14 mouse cellular contexts compared by ENCODE assay signal in genomic region chr19:53780752-53781602, GRCm38 (mm10).
DNase-seq lines count a peak whose midpoint lies in the region; ATAC-seq and TF ChIP-seq lines count a peak whose summit lies in the region.
"Had no signal": no experiment of that assay in that cellular context is flagged by ENCODE, and none has a peak within 500 bp of the region (broad histone marks: within the 10 kb centered on the region; RNA-seq: fewer than 3 reads in every experiment).

No protein-coding gene starts in this region.

- H3K27me3 ChIP-seq in embryonic facial prominence, embryonic 14.5 days (replicated peaks; ENCODE audit: control insufficient read depth, insufficient read depth, low read length), result no peaks in the 10 kb centered on the region
- peaks cover 5% of the 10 kb centered on the region; the same call in 1 of the 2 replicates for H3K27me3 ChIP-seq in embryonic facial prominence, embryonic 10.5 days (replicated peaks; ENCODE audit: low read depth, poor library complexity, severe bottlenecking)
- H3K27me3 ChIP-seq in liver, adult 2 months (ENCODE audit: control insufficient read depth, insufficient read depth, low read length), result no peaks in the 10 kb centered on the region
- H3K27me3 ChIP-seq in lung, embryonic 14.5 days (ENCODE audit: insufficient read depth, low read length), result no peaks in the 10 kb centered on the region
- H3K27me3 ChIP-seq in midbrain, embryonic 14.5 days (ENCODE audit: control insufficient read depth, insufficient read depth, low read length), result no peaks in the 10 kb centered on the region
- H3K27me3 ChIP-seq in neural tube, embryonic 15.5 days (replicated peaks), result no peaks in the 10 kb centered on the region
- H3K27me3 ChIP-seq: liver, embryonic 15.5 days had no signal

- no peak overlapping the region for H3K4me2 ChIP-seq in embryonic facial prominence, embryonic 14.5 days (ENCODE audit: low read depth, low read length)
- no peak overlapping the region for H3K4me2 ChIP-seq in lung, embryonic 14.5 days
- H3K4me2 ChIP-seq in midbrain, embryonic 14.5 days (ENCODE audit: low read length), result no peak overlapping the region
- no peak overlapping the region for H3K4me2 ChIP-seq in neural tube, embryonic 15.5 days
- H3K4me2 ChIP-seq: liver, embryonic 15.5 days had no signal

- H3K9ac ChIP-seq in embryonic facial prominence, embryonic 14.5 days (ENCODE audit: low read depth, low read length), result no peak overlapping the region
- H3K9ac ChIP-seq in liver, adult 2 months (ENCODE audit: low read depth, low read length), result peak overlapping the region; percentile 12; the same call in 1 of the 2 replicates
- H3K9ac ChIP-seq in lung, embryonic 14.5 days, result no peak overlapping the region
- no peak overlapping the region for H3K9ac ChIP-seq in midbrain, embryonic 14.5 days (replicated peaks; ENCODE audit: low read length)
- no peak overlapping the region for H3K9ac ChIP-seq in neural tube, embryonic 15.5 days (replicated peaks)
- H3K9ac ChIP-seq: forebrain, postnatal 0 days; liver, embryonic 15.5 days had no signal

- TF ChIP-seq CTCF in liver, adult 2 months (IDR thresholded peaks at IDR 0.05; ENCODE audit: low read depth, low read length), result no peak
- no peak for TF ChIP-seq CTCF in lung, embryonic 14.5 days (IDR thresholded peaks at IDR 0.05; ENCODE audit: low read depth)

- DNase-seq in embryonic facial prominence, embryonic 14.5 days (ENCODE audit: low spot score), result peak; percentile 46
- DNase-seq in embryonic facial prominence, embryonic 10.5 days (ENCODE audit: low spot score), result no peak
- DNase-seq in liver, adult 2 months (ENCODE audit: extremely low read depth, low read depth, low spot score), result peak; percentile 85
- DNase-seq in liver, result no peak
- peak; percentile 81 for DNase-seq in lung, embryonic 14.5 days
- DNase-seq in midbrain, embryonic 14.5 days, result no peak
- DNase-seq in testis, postnatal 14 days (ENCODE audit: low spot score), result no peak
- DNase-seq: cerebellum, postnatal 36 days; forebrain, postnatal 0 days; gastrocnemius, postnatal 36 days; right cerebral cortex, postnatal 25 days had no signal

- H3K27ac ChIP-seq in embryonic facial prominence, embryonic 14.5 days (replicated peaks; ENCODE audit: low read depth, low read length), result no peak overlapping the region
- H3K27ac ChIP-seq in embryonic facial prominence, embryonic 10.5 days (replicated peaks), result no peak overlapping the region
- peak overlapping the region; percentile 80 for H3K27ac ChIP-seq in liver, adult 2 months (replicated peaks; ENCODE audit: insufficient read depth, low read depth, low read length)
- H3K27ac ChIP-seq in lung, embryonic 14.5 days (ENCODE audit: low read depth), result peak overlapping the region; percentile 54
- H3K27ac ChIP-seq in midbrain, embryonic 14.5 days (replicated peaks; ENCODE audit: low read depth, low read length), result no peak overlapping the region
- H3K27ac ChIP-seq in neural tube, embryonic 15.5 days (replicated peaks), result no peak overlapping the region

- peak; percentile 50; the same call in 1 of the 2 replicates for ATAC-seq in embryonic facial prominence, embryonic 14.5 days (ENCODE audit: low read depth)
- peak; percentile 71 for ATAC-seq in lung, embryonic 14.5 days (ENCODE audit: insufficient read depth)
- ATAC-seq in midbrain, embryonic 14.5 days (ENCODE audit: low FRiP score, low TSS enrichment), result no peak
- no peak for ATAC-seq in neural tube, embryonic 15.5 days (ENCODE audit: low FRiP score)
- ATAC-seq: forebrain, postnatal 0 days; intestine, embryonic 16.5 days had no signal

- 0 out of 2 replicates have a peak, but pooled peaks cover 3% of the 10 kb centered on the region for H3K4me1 ChIP-seq in embryonic facial prominence, embryonic 14.5 days (ENCODE audit: control insufficient read depth, insufficient read depth, low read length)
- H3K4me1 ChIP-seq in embryonic facial prominence, embryonic 10.5 days, result no peaks in the 10 kb centered on the region
- H3K4me1 ChIP-seq in liver, adult 2 months (ENCODE audit: control insufficient read depth, insufficient read depth, low read length), result peaks cover 11% of the 10 kb centered on the region
- H3K4me1 ChIP-seq in lung, embryonic 14.5 days (ENCODE audit: insufficient read depth), result 0 out of 2 replicates have a peak, but pooled peaks cover 3% of the 10 kb centered on the region
- no peaks in the 10 kb centered on the region for H3K4me1 ChIP-seq in midbrain, embryonic 14.5 days (ENCODE audit: control insufficient read depth, insufficient read depth, low read length)
- no peaks in the 10 kb centered on the region for H3K4me1 ChIP-seq in neural tube, embryonic 15.5 days

- no peak for TF ChIP-seq POLR2A in liver, adult 2 months (IDR thresholded peaks at IDR 0.05; ENCODE audit: extremely low read depth, insufficient read depth, low read length)

- no peaks in the 10 kb centered on the region for H3K9me3 ChIP-seq in embryonic facial prominence, embryonic 14.5 days (ENCODE audit: control insufficient read depth, low read length)
- no peaks in the 10 kb centered on the region for H3K9me3 ChIP-seq in embryonic facial prominence, embryonic 10.5 days
- no peaks in the 10 kb centered on the region for H3K9me3 ChIP-seq in lung, embryonic 14.5 days (ENCODE audit: low read depth, low read length)
- H3K9me3 ChIP-seq in midbrain, embryonic 14.5 days (ENCODE audit: control insufficient read depth, low read length), result no peaks in the 10 kb centered on the region
- no peaks in the 10 kb centered on the region for H3K9me3 ChIP-seq in neural tube, embryonic 15.5 days (replicated peaks)
- H3K9me3 ChIP-seq: liver, embryonic 15.5 days had no signal

- no peaks in the 10 kb centered on the region for H3K79me2 ChIP-seq in liver, adult 2 months (ENCODE audit: control insufficient read depth, insufficient read depth, low read length)

- WGBS in embryonic facial prominence, embryonic 14.5 days, result 66% methylated on average over 9 of the region's 9 CpGs
- WGBS in embryonic facial prominence, embryonic 10.5 days, result 74% methylated on average over 9 of the region's 9 CpGs
- WGBS in liver, adult 2 months, result 11% methylated on average over 9 of the region's 9 CpGs
- WGBS in lung, embryonic 14.5 days, result 35% methylated on average over 9 of the region's 9 CpGs
- 67% methylated on average over 9 of the region's 9 CpGs for WGBS in midbrain, embryonic 14.5 days
- WGBS in neural tube, embryonic 15.5 days, result 79% methylated on average over 9 of the region's 9 CpGs

- H3K4me3 ChIP-seq in embryonic facial prominence, embryonic 14.5 days (ENCODE audit: low read depth, low read length), result no peak overlapping the region
- H3K4me3 ChIP-seq in embryonic facial prominence, embryonic 10.5 days, result no peak overlapping the region
- H3K4me3 ChIP-seq in liver, adult 2 months (ENCODE audit: insufficient read depth, low read depth, low read length), result no peak overlapping the region
- H3K4me3 ChIP-seq in lung, embryonic 14.5 days (ENCODE audit: low read depth, low read length), result no peak overlapping the region
- H3K4me3 ChIP-seq in midbrain, embryonic 14.5 days (replicated peaks; ENCODE audit: low read depth, low read length), result no peak overlapping the region
- H3K4me3 ChIP-seq in neural tube, embryonic 15.5 days (replicated peaks), result no peak overlapping the region
- H3K4me3 ChIP-seq: liver, embryonic 15.5 days had no signal

- no peaks in the 10 kb centered on the region for H3K36me3 ChIP-seq in embryonic facial prominence, embryonic 14.5 days (ENCODE audit: control insufficient read depth, insufficient read depth, low read length)
- no peaks in the 10 kb centered on the region for H3K36me3 ChIP-seq in embryonic facial prominence, embryonic 10.5 days (replicated peaks)
- no peaks in the 10 kb centered on the region for H3K36me3 ChIP-seq in liver, adult 2 months (ENCODE audit: control insufficient read depth, insufficient read depth, low read length)
- H3K36me3 ChIP-seq in lung, embryonic 14.5 days (ENCODE audit: insufficient read depth), result no peaks in the 10 kb centered on the region
- no peaks in the 10 kb centered on the region for H3K36me3 ChIP-seq in midbrain, embryonic 14.5 days (ENCODE audit: control insufficient read depth, insufficient read depth, low read length)
- no peaks in the 10 kb centered on the region for H3K36me3 ChIP-seq in neural tube, embryonic 15.5 days
- H3K36me3 ChIP-seq: liver, embryonic 15.5 days had no signal

Comparison
In these comparisons a context has a peak if more than half of its experiments do, and no peak if none do; other contexts are left out.
1. DNase-seq: peak in embryonic facial prominence, embryonic 14.5 days (single experiment), liver, adult 2 months (single experiment) and lung, embryonic 14.5 days (single experiment); none in embryonic facial prominence, embryonic 10.5 days (single experiment), liver (single experiment), midbrain, embryonic 14.5 days (single experiment) and testis, postnatal 14 days (single experiment).
2. ATAC-seq: peak in embryonic facial prominence, embryonic 14.5 days (single experiment) and lung, embryonic 14.5 days (single experiment); none in midbrain, embryonic 14.5 days (single experiment) and neural tube, embryonic 15.5 days (single experiment).
3. H3K27ac ChIP-seq: peak in liver, adult 2 months (single experiment) and lung, embryonic 14.5 days (single experiment); none in embryonic facial prominence, embryonic 14.5 days (single experiment), embryonic facial prominence, embryonic 10.5 days (single experiment), midbrain, embryonic 14.5 days (single experiment) and neural tube, embryonic 15.5 days (single experiment).